Mouse (Mus musculus) kidney, adult 2 months (tissue): ENCODE data around the gene Rnf213.

Source experiments
- CTCF ChIP-seq: fragments of 200-500 bp; conservative IDR thresholded peaks from 2 replicates; pipeline ENCODE4 v1.5.1; 2011; ENCODE audit warnings: low read depth, mild to moderate bottlenecking, control low read depth, low read length, moderate library complexity, mixed read lengths; ENCODE audit not compliant: insufficient read depth, insufficient read length
- POLR2A ChIP-seq: fragments of 200-500 bp; IDR thresholded peaks from one replicate; pipeline ENCODE4 v1.6.1; 2011; ENCODE audit warnings: low read depth, low read length, control low read depth

DNA sequence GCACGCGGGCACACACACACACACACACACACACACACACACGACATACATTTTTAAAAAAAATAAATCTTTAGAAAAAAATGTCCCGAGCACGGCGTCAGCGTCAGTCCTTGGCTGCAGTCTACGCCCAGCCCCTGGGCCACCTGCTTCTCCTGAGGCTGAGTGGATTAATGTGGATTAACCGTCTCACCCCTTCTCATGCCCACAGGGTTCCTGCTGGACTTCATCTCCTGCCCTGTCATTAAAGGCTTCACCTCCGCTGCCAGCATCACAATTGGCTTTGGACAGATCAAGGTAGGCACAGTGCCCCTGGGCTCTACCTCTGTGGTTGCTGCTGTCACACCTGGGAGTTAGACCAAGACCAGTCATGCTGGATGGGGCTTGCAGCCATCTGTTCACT, 33.8 kb upstream of the Rnf213 start:
- no peak for TF ChIP-seq CTCF
- no peak for TF ChIP-seq POLR2A
